Mouse (Mus musculus) MEL (cell line): ENCODE measurements around the gene Trmt2b. TPM values are rescaled to one million over a fixed set of nuclear protein-coding genes. Genes with fewer than 3 reads are reported as not detected.
A peak's percentile ranks its signal among the peaks of the same experiment; 100 is the strongest.

Experiments
- DNase-seq: peaks from one replicate; pipeline ENCODE4 v3.0.0; 2011; ENCODE audit warnings: low read depth, low spot score
- H3K27ac ChIP-seq: 2 replicates; pipeline ENCODE4 v1.5.1; 2012; ENCODE audit warnings: low read depth, mild to moderate bottlenecking, control low read depth, low read length, moderate library complexity; ENCODE audit not compliant: control insufficient read depth
- H3K27me3 ChIP-seq, 2 experiments: fragments of 150-350 bp in 1 of 2; sonication (generic) in 1 of 2; 2 replicates each; pipeline ENCODE4 v1.6.1; 2012; ENCODE audit warnings: low read length in 2 of 2, mild to moderate bottlenecking in 2 of 2, improper control_type of control experiment in 1 of 2, moderate library complexity in 1 of 2; ENCODE audit not compliant: insufficient read depth in 2 of 2, control insufficient read depth in 1 of 2
- H3K36me3 ChIP-seq, 2 experiments: 2 replicates each; pipeline ENCODE4 v1.6.1; 2012 to 2014; ENCODE audit warnings: low read length in 2 of 2, improper control_type of control experiment in 1 of 2, inconsistent platforms in 1 of 2, mild to moderate bottlenecking in 1 of 2; ENCODE audit not compliant: insufficient read depth in 2 of 2, control insufficient read depth in 1 of 2
- H3K4me1 ChIP-seq, 2 experiments: fragments of 150-350 bp in 1 of 2; sonication (generic) in 1 of 2; 2 replicates each; pipeline ENCODE4 v1.6.1; 2012; ENCODE audit warnings: low read length in 2 of 2, improper control_type of control experiment in 1 of 2, mild to moderate bottlenecking in 1 of 2; ENCODE audit not compliant: insufficient read depth in 2 of 2, control insufficient read depth in 1 of 2
- H3K4me3 ChIP-seq, 2 experiments: fragments of 150-350 bp in 1 of 2; sonication (generic) in 1 of 2; 2 replicates each; pipeline ENCODE4 v1.5.1; 2012; ENCODE audit warnings: low read depth in 2 of 2, low read length in 2 of 2, mild to moderate bottlenecking in 2 of 2, moderate library complexity in 2 of 2, control low read depth in 1 of 2, improper control_type of control experiment in 1 of 2; ENCODE audit not compliant: control insufficient read depth in 1 of 2, insufficient read depth in 1 of 2
- H3K79me2 ChIP-seq: 2 replicates; pipeline ENCODE4 v1.6.1; 2012; ENCODE audit warnings: mild to moderate bottlenecking, low read length, moderate library complexity; ENCODE audit not compliant: control insufficient read depth, poor library complexity, insufficient read depth
- H3K9ac ChIP-seq: 2 replicates; pipeline ENCODE4 v1.6.1; 2012; ENCODE audit warnings: low read depth, mild to moderate bottlenecking, control low read depth, low read length, moderate library complexity; ENCODE audit not compliant: control insufficient read depth, poor library complexity, severe bottlenecking
- H3K9me3 ChIP-seq: fragments of 150-350 bp; sonication (generic); replicated peaks from 2 replicates; pipeline ENCODE4 v1.6.1; 2012; ENCODE audit warnings: mild to moderate bottlenecking, low read length, improper control_type of control experiment, moderate library complexity; ENCODE audit not compliant: insufficient read depth
- BHLHE40 ChIP-seq: IDR thresholded peaks from 2 replicates; pipeline ENCODE4 v1.6.1; 2012; ENCODE audit warnings: low read depth, mild to moderate bottlenecking, inconsistent platforms, low read length, improper control_type of control experiment, borderline replicate concordance
- EP300 ChIP-seq, 2 experiments: IDR thresholded peaks; 2 replicates each; pipeline ENCODE4 v1.6.1; 2011; ENCODE audit warnings: improper control_type of control experiment in 2 of 2, low read length in 2 of 2, low read depth in 1 of 2, mild to moderate bottlenecking in 1 of 2
- ETS1 ChIP-seq: IDR thresholded peaks from 2 replicates; pipeline ENCODE4 v1.6.1; 2012; ENCODE audit warnings: low read depth, mild to moderate bottlenecking, inconsistent platforms, low read length, improper control_type of control experiment, moderate library complexity
- GATA1 ChIP-seq: IDR thresholded peaks from 2 replicates; pipeline ENCODE4 v1.6.1; 2011; ENCODE audit warnings: low read depth, low read length, improper control_type of control experiment
- JUND ChIP-seq: IDR thresholded peaks from 2 replicates; pipeline ENCODE4 v1.6.1; 2011; ENCODE audit warnings: low read depth, mild to moderate bottlenecking, improper control_type of control experiment, low read length
- MEF2A ChIP-seq: IDR thresholded peaks from 2 replicates; pipeline ENCODE4 v1.6.1; 2014; ENCODE audit warnings: low read depth, mild to moderate bottlenecking, inconsistent platforms, low read length, improper control_type of control experiment; ENCODE audit not compliant: poor library complexity, insufficient replicate concordance, severe bottlenecking; ENCODE audit errors: extremely low read depth
- MXI1 ChIP-seq: IDR thresholded peaks from 2 replicates; pipeline ENCODE4 v1.6.1; 2011; ENCODE audit warnings: mild to moderate bottlenecking, low read depth, low read length, improper control_type of control experiment
- MYB ChIP-seq: IDR thresholded peaks from 2 replicates; pipeline ENCODE4 v1.6.1; 2011; ENCODE audit warnings: mild to moderate bottlenecking, low read depth, low read length, improper control_type of control experiment
- NELFE ChIP-seq: IDR thresholded peaks from 2 replicates; pipeline ENCODE4 v1.6.1; 2011; ENCODE audit warnings: low read depth, low read length, improper control_type of control experiment
- POLR2A ChIP-seq, 2 experiments: IDR thresholded peaks; 2 replicates each; pipeline ENCODE4 v1.6.1; 2011 to 2012; ENCODE audit warnings: low read length in 2 of 2, mild to moderate bottlenecking in 2 of 2, control low read depth in 1 of 2, improper control_type of control experiment in 1 of 2, low read depth in 1 of 2, moderate library complexity in 1 of 2; ENCODE audit not compliant: control insufficient read depth in 1 of 2, insufficient read depth in 1 of 2, poor library complexity in 1 of 2
- POLR2AphosphoS2 ChIP-seq: IDR thresholded peaks from 2 replicates; pipeline ENCODE4 v1.6.1; 2011; ENCODE audit warnings: low read length, improper control_type of control experiment
- POLR2AphosphoS5 ChIP-seq: IDR thresholded peaks from 2 replicates; pipeline ENCODE4 v1.6.1; 2012; ENCODE audit warnings: low read depth, borderline replicate concordance, mild to moderate bottlenecking, inconsistent platforms, low read length, moderate library complexity, mixed read lengths
- RAD21 ChIP-seq: IDR thresholded peaks from 2 replicates; pipeline ENCODE4 v1.6.1; 2011; ENCODE audit warnings: mild to moderate bottlenecking, low read depth, low read length, improper control_type of control experiment
- RCOR1 ChIP-seq: IDR thresholded peaks from 2 replicates; pipeline ENCODE4 v1.6.1; 2012; ENCODE audit warnings: low read depth, mild to moderate bottlenecking, inconsistent platforms, low read length, improper control_type of control experiment
- TAL1 ChIP-seq: IDR thresholded peaks from 2 replicates; pipeline ENCODE4 v1.6.1; 2012; ENCODE audit warnings: mild to moderate bottlenecking, inconsistent platforms, low read length, moderate library complexity, mixed read lengths
- TBP ChIP-seq: IDR thresholded peaks from 2 replicates; pipeline ENCODE4 v1.8.0; 2011; ENCODE audit warnings: low read depth, low read length, improper control_type of control experiment
- TCF12 ChIP-seq: IDR thresholded peaks from 2 replicates; pipeline ENCODE4 v1.6.1; 2014; ENCODE audit warnings: low read depth, mild to moderate bottlenecking, inconsistent platforms, low read length, improper control_type of control experiment, moderate library complexity
- USF1 ChIP-seq: IDR thresholded peaks from 2 replicates; pipeline ENCODE4 v1.6.1; 2014; ENCODE audit warnings: low read depth, mild to moderate bottlenecking, inconsistent platforms, low read length, improper control_type of control experiment, moderate library complexity
- ZKSCAN1 ChIP-seq: IDR thresholded peaks from 2 replicates; pipeline ENCODE4 v1.6.1; 2012; ENCODE audit warnings: low read depth, mild to moderate bottlenecking, inconsistent platforms, low read length, improper control_type of control experiment, moderate library complexity
- ZNF384 ChIP-seq: IDR thresholded peaks from 2 replicates; pipeline ENCODE4 v1.6.1; 2012; ENCODE audit warnings: low read depth, mild to moderate bottlenecking, inconsistent platforms, low read length, improper control_type of control experiment
- polyA plus RNA-seq, 2 experiments: library from polyadenylated mRNA; stranded (reverse) in 1 of 2; unstranded in 1 of 2; fragments of >175 nt in 1 of 2; fragments of >200 nt in 1 of 2; gene quantifications; 2 replicates each; pipeline versions ENCODE4 v1.2.1 to v1.2.4; 2012; ENCODE audit warnings: low replicate concordance in 2 of 2, low read depth in 1 of 2; ENCODE audit not compliant: insufficient read length in 2 of 2, insufficient read depth in 1 of 2, missing spikeins in 1 of 2
- total RNA-seq: library from RNA; depleted of rRNA; stranded (reverse); fragments of 300-350 nt; gene quantifications from 2 replicates; pipeline ENCODE4 v1.2.3, GENCODE M21; 2012

Trmt2b gene
- total and polyA plus RNA-seq, 3 experiments: 19.8 to 36.4 TPM; not detected in 1

DNA sequence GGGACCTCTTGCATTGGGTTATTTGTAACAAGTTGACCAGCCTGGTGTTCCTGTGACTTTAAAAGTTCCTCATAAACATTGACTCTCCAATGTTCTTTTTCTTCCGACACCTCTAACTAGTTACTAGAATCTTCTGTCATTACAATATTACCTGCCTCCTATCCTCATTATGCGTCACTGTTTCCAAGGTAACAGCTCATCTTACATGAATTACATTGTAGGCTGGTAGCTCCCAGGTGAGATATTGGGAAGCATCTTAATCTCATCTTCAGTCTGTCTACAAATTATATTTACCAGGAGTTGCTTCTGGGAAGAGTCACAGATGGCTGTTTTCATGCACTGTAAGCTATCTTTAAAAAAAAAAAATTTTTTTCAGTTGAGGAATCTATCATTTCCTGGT lies 8.3 kb upstream of the Trmt2b start:
- Histone ChIP-seq H3K79me2 (no peaks in the 10 kb centered on the region), H3K9me3 (no peaks in the 10 kb centered on the region), H3K4me1 (peaks cover 4 to 6% of the 10 kb centered on the region in 2 experiments; a peak in 3 of 4 replicates), H3K27me3 (no peaks in the 10 kb centered on the region)
- no peak for TF ChIP-seq NELFE
- no peak for TF ChIP-seq TBP
- no peak for TF ChIP-seq MYB
- TF ChIP-seq POLR2AphosphoS5: no peak
- TF ChIP-seq POLR2AphosphoS2: no peak
- TF ChIP-seq MEF2A: no peak
- TF ChIP-seq RCOR1: no peak
- TF ChIP-seq USF1: no peak
- TF ChIP-seq TAL1: no peak
- TF ChIP-seq ZNF384: no peak
- no peak for TF ChIP-seq POLR2A (IDR thresholded peaks at IDR 0.05; ENCODE audit: control insufficient read depth in 1 of 2, insufficient read depth in 1 of 2, low read depth in 1 of 2, low read length in 2 of 2, poor library complexity in 1 of 2)
- no peak for TF ChIP-seq ETS1
- TF ChIP-seq BHLHE40: no peak
- no peak for TF ChIP-seq RAD21
- no peak for TF ChIP-seq ZKSCAN1
- no peak for TF ChIP-seq JUND
- TF ChIP-seq MXI1: no peak
- TF ChIP-seq, all 39 proteins: peak for 0
- Histone ChIP-seq H3K4me3 (no peak overlapping the region), H3K27ac (no peak overlapping the region), H3K36me3 (peaks cover 0 to 8% of the 10 kb centered on the region in 2 experiments; a peak in 2 of 4 replicates), H3K9ac (no peak overlapping the region)
- DNase-seq: no peak

- Histone ChIP-seq H3K4me1 (peaks cover 11% of the 10 kb centered on the region in 2 experiments), H3K9me3 (no peaks in the 10 kb centered on the region), H3K9ac (no peak overlapping the region), H3K36me3 (peaks cover 0 to 20% of the 10 kb centered on the region in 2 experiments; a peak in 2 of 4 replicates), H3K27ac (no peak overlapping the region), H3K79me2 (peaks cover 10% of the 10 kb centered on the region), H3K4me3 (no peak overlapping the region), H3K27me3 (no peaks in the 10 kb centered on the region)
- TF ChIP-seq EP300 (IDR thresholded peaks at IDR 0.05; ENCODE audit: low read depth in 1 of 2, low read length in 2 of 2) (peak; percentile 72 to 74), JUND (no peak), GATA1 (peak; percentile 92), TCF12 (peak; percentile 84), POLR2A (IDR thresholded peaks at IDR 0.05; ENCODE audit: control insufficient read depth in 1 of 2, insufficient read depth in 1 of 2, low read depth in 1 of 2, low read length in 2 of 2, poor library complexity in 1 of 2) (no peak), RCOR1 (peak; percentile 89)
- DNase-seq: no peak
Observed at GRCm38 (mm10) chrX:134280531-134280930, 3.7 kb upstream of the Trmt2b start.
